Mouse (Mus musculus): ENCODE measurements around the gene Ptpa. TPM values are rescaled to one million over a fixed set of nuclear protein-coding genes. Genes with fewer than 3 reads are reported as not detected.

The Ptpa gene
- polyA plus RNA-seq, 1 experiment from 2014 or later = 94.5 TPM

- ATAC-seq (replicated peaks; ENCODE audit: low FRiP score) (no peak), DNase-seq (ENCODE audit: low spot score) (no peak)
- no peak overlapping the region for H3K27ac ChIP-seq (ENCODE audit: low read depth, low read length)
- H3K27me3 ChIP-seq (ENCODE audit: control insufficient read depth, insufficient read depth, low read length) = no peaks in the 10 kb centered on the region
- no peak overlapping the region for H3K4me2 ChIP-seq (ENCODE audit: low read depth, low read length, severe bottlenecking)
- H3K36me3 ChIP-seq (ENCODE audit: control insufficient read depth, insufficient read depth, low read length) = peaks cover 6% of the 10 kb centered on the region
- no peak overlapping the region for H3K9ac ChIP-seq (ENCODE audit: low read length)
- WGBS = 85% methylated on average over 5 of the region's 5 CpGs
- no peak overlapping the region for H3K4me3 ChIP-seq (ENCODE audit: low read depth, low read length)
- H3K4me1 ChIP-seq (replicated peaks; ENCODE audit: control insufficient read depth, insufficient read depth, low read length) = peaks cover 33% of the 10 kb centered on the region
- H3K9me3 ChIP-seq (ENCODE audit: control insufficient read depth, low read length) = no peaks in the 10 kb centered on the region
Measured at GRCm38 (mm10) chr2:30444006-30444405, 28.2 kb downstream of the Ptpa start.

DNA sequence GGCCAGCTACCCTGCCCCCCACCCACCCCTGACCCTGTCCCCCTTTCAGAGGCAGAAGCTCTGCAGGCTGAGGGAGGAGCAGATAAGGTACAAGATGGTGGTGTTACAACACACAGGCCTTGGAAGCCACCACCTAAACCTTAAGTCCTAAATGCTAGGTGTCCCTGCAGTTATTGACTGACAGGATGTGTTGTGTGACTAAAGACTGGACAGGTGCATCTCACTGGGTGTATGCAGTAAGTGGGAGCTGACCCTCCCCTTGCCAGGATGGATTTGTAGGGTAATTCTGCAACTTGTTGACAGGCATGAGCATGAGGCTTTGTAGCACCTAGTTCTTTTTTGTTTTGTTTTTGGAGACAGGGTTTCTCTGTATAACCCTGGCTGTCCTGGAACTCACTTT is 28.6 kb downstream of the Ptpa start:
- ATAC-seq (replicated peaks; ENCODE audit: low FRiP score) (no peak), DNase-seq (ENCODE audit: low spot score) (no peak)
- Histone ChIP-seq H3K27me3 (ENCODE audit: control insufficient read depth, insufficient read depth, low read length) (no peaks in the 10 kb centered on the region), H3K4me2 (ENCODE audit: low read depth, low read length, severe bottlenecking) (no peak overlapping the region), H3K36me3 (ENCODE audit: control insufficient read depth, insufficient read depth, low read length) (peaks cover 3% of the 10 kb centered on the region), H3K9ac (ENCODE audit: low read length) (no peak overlapping the region), H3K9me3 (ENCODE audit: control insufficient read depth, low read length) (no peaks in the 10 kb centered on the region), H3K4me1 (replicated peaks; ENCODE audit: control insufficient read depth, insufficient read depth, low read length) (peaks cover 33% of the 10 kb centered on the region), H3K27ac (ENCODE audit: low read depth, low read length) (no peak overlapping the region), H3K4me3 (ENCODE audit: low read depth, low read length) (no peak overlapping the region)

DNA sequence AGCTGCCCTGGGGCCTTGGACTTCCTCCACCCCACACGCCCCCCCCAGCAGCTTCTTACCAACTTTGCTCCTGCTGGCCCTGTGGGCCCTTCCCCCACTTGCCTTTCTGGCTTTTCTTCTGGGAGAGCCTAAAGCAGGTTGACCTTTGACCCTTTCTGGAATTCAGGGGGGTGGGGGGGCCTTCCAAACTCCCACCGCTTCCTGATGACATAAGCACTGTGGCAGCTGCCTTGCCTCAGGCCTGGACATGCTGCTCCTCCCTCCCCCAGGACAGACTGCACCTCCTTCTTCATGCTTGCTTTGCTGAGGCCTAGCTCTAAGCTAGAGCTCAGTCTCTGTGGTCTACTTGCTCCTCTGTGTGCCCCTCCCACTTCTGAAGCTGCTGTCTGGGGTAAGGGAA is 29.5 kb downstream of the Ptpa start:
- Histone ChIP-seq H3K36me3 (ENCODE audit: control insufficient read depth, insufficient read depth, low read length) (no peaks in the 10 kb centered on the region; the same call in 1 of the 2 replicates), H3K9me3 (ENCODE audit: control insufficient read depth, low read length) (0 out of 2 replicates have a peak, but pooled peaks cover 4% of the 10 kb centered on the region), H3K9ac (ENCODE audit: low read length) (peak overlapping the region; percentile 7; the same call in 1 of the 2 replicates), H3K4me1 (replicated peaks; ENCODE audit: control insufficient read depth, insufficient read depth, low read length) (peaks cover 33% of the 10 kb centered on the region), H3K4me2 (ENCODE audit: low read depth, low read length, severe bottlenecking) (no peak overlapping the region), H3K27me3 (ENCODE audit: control insufficient read depth, insufficient read depth, low read length) (no peaks in the 10 kb centered on the region), H3K4me3 (ENCODE audit: low read depth, low read length) (no peak overlapping the region), H3K27ac (ENCODE audit: low read depth, low read length) (no peak overlapping the region)
- DNase-seq (ENCODE audit: low spot score) (peak; percentile 62), ATAC-seq (replicated peaks; ENCODE audit: low FRiP score) (no peak)
- 15% methylated on average over 2 of the region's 2 CpGs for WGBS

DNA sequence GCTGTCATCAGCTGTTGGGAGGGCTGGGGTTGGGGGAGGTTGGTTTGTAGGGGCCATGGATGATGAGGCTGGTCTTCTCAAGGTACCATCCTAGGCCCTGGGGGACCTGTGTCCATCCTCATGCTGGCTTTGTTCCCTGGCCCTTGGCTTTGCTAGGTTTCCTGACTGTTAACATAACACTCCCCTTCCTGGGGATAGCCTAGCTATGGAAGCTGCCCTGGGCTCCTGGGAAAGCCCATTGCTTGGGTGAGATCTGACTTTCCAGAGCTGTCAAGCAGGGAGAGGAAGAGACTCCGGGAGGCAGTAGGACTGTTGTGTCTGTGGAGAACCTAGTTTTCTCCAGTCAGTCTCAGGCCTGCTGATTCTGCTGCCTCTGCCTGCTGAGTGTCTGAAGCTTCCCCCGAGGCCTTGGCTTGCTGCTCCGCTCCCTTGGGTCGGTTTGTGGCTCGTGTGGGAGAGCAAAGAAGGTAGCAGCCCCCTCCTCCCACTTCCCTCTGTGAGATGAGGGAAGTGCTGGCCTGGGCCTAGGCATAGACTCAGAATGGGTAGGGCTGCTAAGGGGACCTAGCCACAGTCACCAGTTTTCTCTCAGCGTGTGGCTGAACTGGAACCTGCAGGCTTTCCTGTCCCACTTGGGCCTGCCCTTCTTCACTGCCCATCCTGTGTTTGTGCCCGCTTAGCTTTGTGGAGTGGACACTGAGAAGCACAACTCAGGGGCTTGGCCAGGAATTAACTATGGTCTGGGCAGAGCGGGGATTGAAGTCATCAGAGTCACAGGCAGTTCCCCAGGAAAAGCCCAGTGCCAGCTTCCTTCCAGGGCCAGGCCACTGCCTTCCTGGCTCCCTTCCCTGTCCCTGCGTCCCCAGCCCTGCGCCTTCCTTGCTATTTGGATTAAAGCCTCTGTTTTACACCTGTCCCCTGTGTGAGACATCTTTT is 31.3 kb downstream of the Ptpa start:
- Histone ChIP-seq H3K4me3 (ENCODE audit: low read depth, low read length) (no peak overlapping the region), H3K4me1 (replicated peaks; ENCODE audit: control insufficient read depth, insufficient read depth, low read length) (peaks cover 15% of the 10 kb centered on the region), H3K27me3 (ENCODE audit: control insufficient read depth, insufficient read depth, low read length) (no peaks in the 10 kb centered on the region), H3K36me3 (ENCODE audit: control insufficient read depth, insufficient read depth, low read length) (no peaks in the 10 kb centered on the region; the same call in 1 of the 2 replicates), H3K9ac (ENCODE audit: low read length) (no peak overlapping the region), H3K27ac (ENCODE audit: low read depth, low read length) (no peak overlapping the region), H3K4me2 (ENCODE audit: low read depth, low read length, severe bottlenecking) (no peak overlapping the region), H3K9me3 (ENCODE audit: control insufficient read depth, low read length) (0 out of 2 replicates have a peak, but pooled peaks cover 4% of the 10 kb centered on the region)
- ATAC-seq (replicated peaks; ENCODE audit: low FRiP score) (no peak), DNase-seq (ENCODE audit: low spot score) (no peak)
- 88% methylated on average over 10 of the region's 10 CpGs for whole genome bisulfite sequencing

GRCm38 (mm10) chr2:30448371-30448770 is 32.5 kb downstream of the Ptpa start:
- DNase-seq (ENCODE audit: low spot score) = no peak
- Histone ChIP-seq H3K27ac (ENCODE audit: low read depth, low read length) (no peak overlapping the region), H3K4me1 (replicated peaks; ENCODE audit: control insufficient read depth, insufficient read depth, low read length) (peaks cover 4% of the 10 kb centered on the region), H3K9me3 (ENCODE audit: control insufficient read depth, low read length) (0 out of 2 replicates have a peak, but pooled peaks cover 4% of the 10 kb centered on the region), H3K4me2 (ENCODE audit: low read depth, low read length, severe bottlenecking) (no peak overlapping the region), H3K27me3 (ENCODE audit: control insufficient read depth, insufficient read depth, low read length) (no peaks in the 10 kb centered on the region), H3K36me3 (ENCODE audit: control insufficient read depth, insufficient read depth, low read length) (no peaks in the 10 kb centered on the region; the same call in 1 of the 2 replicates), H3K4me3 (ENCODE audit: low read depth, low read length) (no peak overlapping the region), H3K9ac (ENCODE audit: low read length) (no peak overlapping the region)
- ATAC-seq (replicated peaks; ENCODE audit: low FRiP score) = no peak
- 92% methylated on average over 7 of the region's 7 CpGs for WGBS

- Histone ChIP-seq H3K27ac (ENCODE audit: low read depth, low read length) (no peak overlapping the region), H3K9me3 (ENCODE audit: control insufficient read depth, low read length) (0 out of 2 replicates have a peak, but pooled peaks cover 4% of the 10 kb centered on the region), H3K4me1 (replicated peaks; ENCODE audit: control insufficient read depth, insufficient read depth, low read length) (no peaks in the 10 kb centered on the region), H3K4me2 (ENCODE audit: low read depth, low read length, severe bottlenecking) (no peak overlapping the region), H3K9ac (ENCODE audit: low read length) (no peak overlapping the region), H3K36me3 (ENCODE audit: control insufficient read depth, insufficient read depth, low read length) (no peaks in the 10 kb centered on the region; the same call in 1 of the 2 replicates), H3K4me3 (ENCODE audit: low read depth, low read length) (no peak overlapping the region), H3K27me3 (ENCODE audit: control insufficient read depth, insufficient read depth, low read length) (no peaks in the 10 kb centered on the region)
- 48% methylated on average over 1 of the region's 1 CpGs for WGBS
- ATAC-seq (replicated peaks; ENCODE audit: low FRiP score) (no peak), DNase-seq (ENCODE audit: low spot score) (no peak)
Measured at GRCm38 (mm10) chr2:30450530-30450929, 34.7 kb downstream of the Ptpa start.

- 95% methylated on average over 3 of the region's 3 CpGs for WGBS
- no peaks in the 10 kb centered on the region; the same call in 1 of the 2 replicates for H3K36me3 ChIP-seq (ENCODE audit: control insufficient read depth, insufficient read depth, low read length)
- no peaks in the 10 kb centered on the region for H3K4me1 ChIP-seq (replicated peaks; ENCODE audit: control insufficient read depth, insufficient read depth, low read length)
- ATAC-seq (replicated peaks; ENCODE audit: low FRiP score) (no peak), DNase-seq (ENCODE audit: low spot score) (no peak)
- no peak overlapping the region for H3K4me2 ChIP-seq (ENCODE audit: low read depth, low read length, severe bottlenecking)
- H3K9ac ChIP-seq (ENCODE audit: low read length) = no peak overlapping the region
- no peak overlapping the region for H3K4me3 ChIP-seq (ENCODE audit: low read depth, low read length)
- H3K27ac ChIP-seq (ENCODE audit: low read depth, low read length) = no peak overlapping the region
- H3K27me3 ChIP-seq (ENCODE audit: control insufficient read depth, insufficient read depth, low read length) = no peaks in the 10 kb centered on the region
- H3K9me3 ChIP-seq (ENCODE audit: control insufficient read depth, low read length) = 0 out of 2 replicates have a peak, but pooled peaks cover 4% of the 10 kb centered on the region
Measured at GRCm38 (mm10) chr2:30451525-30451924, 35.7 kb downstream of the Ptpa start.

- no peak overlapping the region for H3K27ac ChIP-seq (ENCODE audit: low read depth, low read length)
- WGBS = 72% methylated on average over 3 of the region's 3 CpGs
Measured at GRCm38 (mm10) chr2:30453570-30453969, 37.7 kb downstream of the Ptpa start.

More at GRCm38 (mm10) chr2:30453570-30453969, 37.7 kb downstream of the Ptpa start:
- DNase-seq (ENCODE audit: low spot score) (no peak), ATAC-seq (replicated peaks; ENCODE audit: low FRiP score) (no peak)
- no peak overlapping the region for H3K4me2 ChIP-seq (ENCODE audit: low read depth, low read length, severe bottlenecking)
- H3K36me3 ChIP-seq (ENCODE audit: control insufficient read depth, insufficient read depth, low read length) = no peaks in the 10 kb centered on the region; the same call in 1 of the 2 replicates
- no peaks in the 10 kb centered on the region for H3K4me1 ChIP-seq (replicated peaks; ENCODE audit: control insufficient read depth, insufficient read depth, low read length)
- no peak overlapping the region for H3K9ac ChIP-seq (ENCODE audit: low read length)
- no peaks in the 10 kb centered on the region for H3K27me3 ChIP-seq (ENCODE audit: control insufficient read depth, insufficient read depth, low read length)
- 0 out of 2 replicates have a peak, but pooled peaks cover 4% of the 10 kb centered on the region for H3K9me3 ChIP-seq (ENCODE audit: control insufficient read depth, low read length)
- no peak overlapping the region for H3K4me3 ChIP-seq (ENCODE audit: low read depth, low read length)

Measured in forebrain, embryonic 11.5 days (tissue).